Mouse (Mus musculus) forebrain, embryonic 13.5 days (tissue): Measurements from ENCODE around the gene 2700097O09Rik. TPM values are rescaled to one million over a fixed set of nuclear protein-coding genes. Genes with fewer than 3 reads are reported as not detected.
A peak's percentile ranks its signal among the peaks of the same experiment; 100 is the strongest.
"Not testable (repeated sequence)": the region's sequence is repeated elsewhere in the genome, so short reads cannot be mapped to it uniquely, and the experiment has no call there.

ENCODE experiments used
- ATAC-seq: fragments of 200-750 bp; cut with Nextera tagmentation; 2 replicates; pipeline ENCODE4 v1.8.0; 2017
- H3K27ac ChIP-seq: fragments of 300-500 bp; sonication (generic); 2 replicates; pipeline ENCODE4 v1.5.1; 2015; ENCODE audit warnings: inconsistent platforms, mild to moderate bottlenecking, moderate library complexity
- H3K27me3 ChIP-seq: fragments of 300-500 bp; sonication (generic); 2 replicates; pipeline ENCODE4 v1.6.1; 2015; ENCODE audit warnings: mild to moderate bottlenecking, inconsistent platforms
- H3K36me3 ChIP-seq: fragments of 300-500 bp; sonication (generic); 2 replicates; pipeline ENCODE4 v1.6.1; 2015; ENCODE audit warnings: mild to moderate bottlenecking, inconsistent platforms; ENCODE audit not compliant: poor library complexity, severe bottlenecking
- H3K4me1 ChIP-seq: fragments of 300-500 bp; sonication (generic); 2 replicates; pipeline ENCODE4 v1.6.1; 2015; ENCODE audit warnings: inconsistent platforms
- H3K4me2 ChIP-seq: fragments of 300-500 bp; sonication (generic); 2 replicates; pipeline ENCODE4 v1.6.1; 2015; ENCODE audit warnings: inconsistent platforms, mild to moderate bottlenecking, moderate library complexity
- H3K4me3 ChIP-seq: fragments of 300-500 bp; sonication (generic); 2 replicates; pipeline ENCODE4 v1.5.1; 2015; ENCODE audit warnings: mild to moderate bottlenecking, inconsistent platforms
- H3K9ac ChIP-seq: fragments of 300-500 bp; sonication (generic); 2 replicates; pipeline ENCODE4 v1.6.1; 2015; ENCODE audit warnings: mild to moderate bottlenecking, inconsistent platforms
- H3K9me3 ChIP-seq: fragments of 300-500 bp; sonication (generic); replicated peaks from 2 replicates; pipeline ENCODE4 v1.6.1; 2016; ENCODE audit warnings: inconsistent platforms
- WGBS: fragments of 180-500 bp; shearing (Covaris S2); methylation state at CpG from one replicate; pipeline ENCODE4 v1.1.7; 2015; 5-methylcytosine and 5-hydroxymethylcytosine counted together
- polyA plus RNA-seq: library from polyadenylated mRNA; unstranded; fragments of >200 nt; fragmentation: Nextera tagmentation; extraction: Ambion mirVana; gene quantifications from 2 replicates; pipeline ENCODE4 v1.2.1, GENCODE M21; 2015

The 2700097O09Rik gene
- 42.5 TPM in 2 replicates for polyA plus RNA-seq

GRCm38 (mm10) chr12:55079726-55080600 is at the start of gene 2700097O09Rik, which contains the start of gene Srp54a:
Gene 2700097O09Rik, minus strand, starts transcription at chr12:55080110.
Gene Srp54a, plus strand, starts transcription at chr12:55080262.
- not testable (repeated sequence) for H3K27me3 ChIP-seq, H3K4me1 ChIP-seq, H3K9me3 ChIP-seq, H3K36me3 ChIP-seq
- peak; percentile 98 for ATAC-seq
- under 1% methylated on average over 60 of the region's 60 CpGs for WGBS
- Histone ChIP-seq H3K4me3 (peak within 1 kb of the TSS; percentile 72), H3K9ac (peak within 1 kb of the TSS; percentile 74), H3K4me2 (peak within 1 kb of the TSS; percentile 64), H3K27ac (peak within 1 kb of the TSS; percentile 81)

- not testable (repeated sequence) for H3K4me3 ChIP-seq, H3K27me3 ChIP-seq, H3K9ac ChIP-seq, H3K4me2 ChIP-seq, H3K4me1 ChIP-seq, H3K9me3 ChIP-seq, H3K36me3 ChIP-seq, H3K27ac ChIP-seq
- no CpG with 5 or more reads among the region's 18 CpGs for WGBS
- ATAC-seq: peak; percentile 54
These were observed 44.8 kb upstream of the 2700097O09Rik start for GRCm38 (mm10) chr12:55124731-55125130.

- H3K36me3 ChIP-seq, H3K9ac ChIP-seq, H3K27me3 ChIP-seq, H3K4me1 ChIP-seq, H3K9me3 ChIP-seq, H3K27ac ChIP-seq, H3K4me2 ChIP-seq, H3K4me3 ChIP-seq: not testable (repeated sequence)
- WGBS: no CpG with 5 or more reads among the region's 40 CpGs
- peak; percentile 98 for ATAC-seq
These were observed 44.3 kb upstream of the 2700097O09Rik start, which contains the start of gene Fam177a for GRCm38 (mm10) chr12:55124242-55124641. Gene Fam177a, plus strand, starts transcription at chr12:55124469.

- not testable (repeated sequence) for H3K27me3 ChIP-seq, H3K9ac ChIP-seq, ATAC-seq, H3K4me1 ChIP-seq, H3K9me3 ChIP-seq, H3K27ac ChIP-seq, H3K4me2 ChIP-seq, H3K4me3 ChIP-seq, H3K36me3 ChIP-seq
- no CpG with 5 or more reads among the region's 7 CpGs for WGBS
These were observed 32.7 kb upstream of the 2700097O09Rik start for GRCm38 (mm10) chr12:55112616-55113015.

- not testable (repeated sequence) for H3K27ac ChIP-seq, H3K36me3 ChIP-seq, H3K4me3 ChIP-seq, ATAC-seq, H3K4me1 ChIP-seq, H3K9ac ChIP-seq, H3K4me2 ChIP-seq, H3K9me3 ChIP-seq, H3K27me3 ChIP-seq
- WGBS: 100% methylated on average over 1 of the region's 7 CpGs
These were observed 12.2 kb upstream of the 2700097O09Rik start for GRCm38 (mm10) chr12:55092127-55092526.

GRCm38 (mm10) chr12:55080601-55080942 is 662 bp upstream of the 2700097O09Rik start:
- Histone ChIP-seq H3K4me2 (peak overlapping the region; percentile 61), H3K9ac (peak overlapping the region; percentile 74), H3K27ac (peak overlapping the region; percentile 81), H3K4me3 (peak overlapping the region; percentile 72)
- not testable (repeated sequence) for H3K9me3 ChIP-seq, H3K27me3 ChIP-seq, H3K4me1 ChIP-seq, ATAC-seq, H3K36me3 ChIP-seq
- WGBS: under 1% methylated on average over 25 of the region's 25 CpGs

- not testable (repeated sequence) for H3K36me3 ChIP-seq, H3K27me3 ChIP-seq, H3K9me3 ChIP-seq, H3K4me3 ChIP-seq, ATAC-seq, H3K4me2 ChIP-seq, H3K9ac ChIP-seq, H3K4me1 ChIP-seq, H3K27ac ChIP-seq
- 48% methylated on average over 2 of the region's 2 CpGs for WGBS
These were observed 1.2 kb downstream of the 2700097O09Rik start for GRCm38 (mm10) chr12:55078706-55079105.

GRCm38 (mm10) chr12:55075296-55075695 is 4.6 kb downstream of the 2700097O09Rik start:
- Histone ChIP-seq H3K4me3 (no peak overlapping the region), H3K27me3 (no peaks in the 10 kb centered on the region), H3K4me1 (peaks cover 5% of the 10 kb centered on the region; the same call in 1 of the 2 replicates), H3K36me3 (no peaks in the 10 kb centered on the region), H3K9me3 (no peaks in the 10 kb centered on the region), H3K4me2 (no peak overlapping the region), H3K27ac (no peak overlapping the region), H3K9ac (no peak overlapping the region)
- WGBS: 98% methylated on average over 2 of the region's 2 CpGs
- ATAC-seq: no peak

- WGBS: 94% methylated on average over 7 of the region's 7 CpGs
- ATAC-seq: no peak
These were observed 6.2 kb downstream of the 2700097O09Rik start for GRCm38 (mm10) chr12:55073686-55074085.

GRCm38 (mm10) chr12:55072495-55072894 is 7.4 kb downstream of the 2700097O09Rik start:
- H3K4me1 ChIP-seq: no peaks in the 10 kb centered on the region
- H3K36me3 ChIP-seq: no peaks in the 10 kb centered on the region
- no peak overlapping the region for H3K9ac ChIP-seq
- no peak overlapping the region for H3K4me3 ChIP-seq
- WGBS: 78% methylated on average over 4 of the region's 4 CpGs
- no peak for ATAC-seq
- H3K27me3 ChIP-seq: no peaks in the 10 kb centered on the region
- no peak overlapping the region for H3K27ac ChIP-seq
- no peak overlapping the region for H3K4me2 ChIP-seq
- no peaks in the 10 kb centered on the region for H3K9me3 ChIP-seq

More at GRCm38 (mm10) chr12:55073686-55074085, 6.2 kb downstream of the 2700097O09Rik start:
- Histone ChIP-seq H3K4me2 (no peak overlapping the region), H3K27me3 (no peaks in the 10 kb centered on the region), H3K9me3 (no peaks in the 10 kb centered on the region), H3K4me3 (no peak overlapping the region), H3K4me1 (no peaks in the 10 kb centered on the region), H3K36me3 (no peaks in the 10 kb centered on the region), H3K9ac (no peak overlapping the region), H3K27ac (no peak overlapping the region)

- H3K9ac ChIP-seq: no peak overlapping the region
These were observed 17.8 kb downstream of the 2700097O09Rik start for GRCm38 (mm10) chr12:55062141-55062540.

GRCm38 (mm10) chr12:55061006-55061405 is 18.9 kb downstream of the 2700097O09Rik start:
- H3K9ac ChIP-seq: no peak overlapping the region
- peaks cover 11% of the 10 kb centered on the region for H3K36me3 ChIP-seq
- H3K27me3 ChIP-seq: no peaks in the 10 kb centered on the region
- no peaks in the 10 kb centered on the region for H3K9me3 ChIP-seq
- no peak overlapping the region for H3K4me3 ChIP-seq
- no peak overlapping the region for H3K4me2 ChIP-seq
- no peak for ATAC-seq
- H3K27ac ChIP-seq: no peak overlapping the region
- H3K4me1 ChIP-seq: no peaks in the 10 kb centered on the region
- 73% methylated on average over 10 of the region's 10 CpGs for WGBS

More at GRCm38 (mm10) chr12:55062141-55062540, 17.8 kb downstream of the 2700097O09Rik start:
- WGBS: 91% methylated on average over 1 of the region's 1 CpGs
- Histone ChIP-seq H3K36me3 (peaks cover 15% of the 10 kb centered on the region), H3K27ac (no peak overlapping the region), H3K4me2 (no peak overlapping the region), H3K9me3 (no peaks in the 10 kb centered on the region), H3K4me3 (no peak overlapping the region), H3K4me1 (no peaks in the 10 kb centered on the region), H3K27me3 (no peaks in the 10 kb centered on the region)
- ATAC-seq: no peak
